Mouse (Mus musculus) megakaryocyte, embryonic 14.5 days (primary cell): Measurements from ENCODE around the gene Cbr2.

Source experiments
- FLI1 ChIP-seq: IDR thresholded peaks from 2 replicates; pipeline ENCODE4 v1.6.1; 2012; ENCODE audit warnings: low read length, inconsistent platforms, mixed read lengths
- GATA1 ChIP-seq: IDR thresholded peaks from 3 replicates; pipeline ENCODE4 v1.6.1; 2012; ENCODE audit warnings: mixed read lengths, low read length, inconsistent platforms, borderline replicate concordance

DNA sequence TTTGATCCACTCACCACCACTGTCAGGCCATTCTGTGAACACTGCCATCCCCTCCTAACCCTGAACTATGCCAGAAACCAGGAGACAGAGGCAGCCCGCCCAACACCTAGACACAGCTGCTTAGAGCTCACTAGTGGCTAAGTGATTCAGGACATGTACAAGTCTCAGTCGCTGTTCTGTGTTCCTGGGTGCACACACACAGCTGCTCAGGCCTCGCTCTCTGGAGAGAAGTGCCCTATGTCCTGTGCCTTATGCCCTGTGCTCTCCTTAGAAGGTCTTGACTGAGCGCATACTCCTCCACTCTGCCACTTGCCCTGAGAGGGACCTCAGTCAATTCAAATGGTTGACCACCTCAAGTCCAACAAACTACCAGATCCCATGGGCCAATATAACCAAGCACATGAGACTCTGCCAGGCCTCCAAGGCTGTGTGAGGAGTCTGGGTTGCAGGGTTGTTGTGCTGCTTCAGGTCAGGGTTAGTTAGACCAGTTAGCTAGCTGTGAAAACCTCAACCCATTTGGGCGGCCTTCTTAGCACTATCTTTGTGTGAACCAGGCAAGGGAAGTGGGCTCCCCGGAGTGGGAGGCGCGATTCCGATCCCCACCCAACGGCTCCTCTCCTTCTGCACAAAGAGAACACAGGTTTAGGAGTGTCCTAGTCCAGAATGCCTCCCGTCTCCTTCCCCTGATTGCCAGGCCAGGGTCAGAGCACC, 3.2 kb downstream of the Cbr2 start:
- no peak for TF ChIP-seq FLI1
- no peak for TF ChIP-seq GATA1
